Mouse (Mus musculus) stomach, embryonic 14.5 days (tissue): Measurements from ENCODE around the gene Stxbp4. TPM values are rescaled to one million over a fixed set of nuclear protein-coding genes. Genes with fewer than 3 reads are reported as not detected.

Experiments used
- ATAC-seq: fragments of 200-750 bp; cut with Nextera tagmentation; 2 replicates; pipeline ENCODE4 v1.8.0; 2017; ENCODE audit warnings: low read depth, moderate TSS enrichment; ENCODE audit not compliant: insufficient number of reproducible peaks, insufficient read depth, low FRiP score
- H3K27ac ChIP-seq: fragments of 300-500 bp; sonication (generic); 2 replicates; pipeline ENCODE4 v1.5.1; 2014; ENCODE audit warnings: mild to moderate bottlenecking, low read length, moderate library complexity, mixed read lengths
- H3K27me3 ChIP-seq: fragments of 300-500 bp; sonication (generic); 2 replicates; pipeline ENCODE4 v1.6.1; 2014; ENCODE audit warnings: low read length, control low read depth, mixed read lengths; ENCODE audit not compliant: control insufficient read depth, insufficient read depth
- H3K36me3 ChIP-seq: fragments of 300-500 bp; sonication (generic); 2 replicates; pipeline ENCODE4 v1.6.1; 2014; ENCODE audit warnings: mild to moderate bottlenecking, control low read depth, low read length, moderate library complexity, mixed read lengths; ENCODE audit not compliant: control insufficient read depth, insufficient read depth
- H3K4me1 ChIP-seq: fragments of 300-500 bp; sonication (generic); 2 replicates; pipeline ENCODE4 v1.6.1; 2014; ENCODE audit warnings: low read length, control low read depth, mixed read lengths; ENCODE audit not compliant: control insufficient read depth, insufficient read depth
- H3K4me2 ChIP-seq: fragments of 300-500 bp; sonication (generic); replicated peaks from 2 replicates; pipeline ENCODE4 v1.6.1; 2014; ENCODE audit warnings: low read depth, low read length, control low read depth
- H3K4me3 ChIP-seq: fragments of 300-500 bp; sonication (generic); 2 replicates; pipeline ENCODE4 v1.5.1; 2014; ENCODE audit warnings: low read depth, low read length, control low read depth
- H3K9ac ChIP-seq: fragments of 300-500 bp; sonication (generic); replicated peaks from 2 replicates; pipeline ENCODE4 v1.6.1; 2014; ENCODE audit warnings: low read depth, mild to moderate bottlenecking, control low read depth, low read length, moderate library complexity, mixed read lengths
- H3K9me3 ChIP-seq: fragments of 300-500 bp; sonication (generic); 2 replicates; pipeline ENCODE4 v1.6.1; 2016; ENCODE audit warnings: low read depth, low read length, control low read depth; ENCODE audit not compliant: control insufficient read depth
- WGBS: fragments of 180-500 bp; shearing (Covaris S2); extraction: QIAGEN DNeasy Blood & Tissue Kit; methylation state at CpG from one replicate; pipeline ENCODE4 v1.1.7; 2014; 5-methylcytosine and 5-hydroxymethylcytosine counted together
- polyA plus RNA-seq: library from polyadenylated mRNA; unstranded; fragments of >200 nt; fragmentation: Nextera tagmentation; extraction: Ambion mirVana; gene quantifications from 2 replicates; pipeline ENCODE4 v1.2.1, GENCODE M21; 2014

The Stxbp4 gene
- polyA plus RNA-seq, 1 experiment from 2014 or later: 27.2 TPM

DNA sequence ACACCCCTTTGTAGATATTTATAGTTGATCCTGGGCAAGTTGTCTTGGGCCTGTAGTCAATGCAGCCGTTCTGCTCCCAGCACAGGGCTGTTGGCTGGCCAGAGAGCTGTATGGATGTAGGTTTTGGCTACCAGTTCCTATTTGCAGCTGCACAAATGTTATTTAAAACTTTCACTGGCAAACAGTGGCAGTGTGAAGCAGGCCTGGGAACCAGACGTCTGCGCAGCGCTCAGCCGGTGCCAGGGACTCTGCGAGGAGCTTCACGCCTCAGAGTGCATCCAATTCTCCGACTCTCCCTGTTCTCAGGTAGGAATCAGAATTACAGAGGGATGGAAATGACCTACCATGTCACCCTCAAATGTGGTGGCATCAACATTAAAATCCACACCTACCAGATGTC is 150.2 kb downstream of the Stxbp4 start:
- no peaks in the 10 kb centered on the region for H3K4me1 ChIP-seq
- no peak for ATAC-seq
- H3K36me3 ChIP-seq: 0 out of 2 replicates have a peak, but pooled peaks cover 4% of the 10 kb centered on the region
- H3K4me2 ChIP-seq: no peak overlapping the region
- H3K9me3 ChIP-seq: no peaks in the 10 kb centered on the region
- no peak overlapping the region for H3K4me3 ChIP-seq
- no peaks in the 10 kb centered on the region for H3K27me3 ChIP-seq
- H3K27ac ChIP-seq: no peak overlapping the region
- no peak overlapping the region for H3K9ac ChIP-seq
- WGBS: 94% methylated on average over 8 of the region's 8 CpGs

DNA sequence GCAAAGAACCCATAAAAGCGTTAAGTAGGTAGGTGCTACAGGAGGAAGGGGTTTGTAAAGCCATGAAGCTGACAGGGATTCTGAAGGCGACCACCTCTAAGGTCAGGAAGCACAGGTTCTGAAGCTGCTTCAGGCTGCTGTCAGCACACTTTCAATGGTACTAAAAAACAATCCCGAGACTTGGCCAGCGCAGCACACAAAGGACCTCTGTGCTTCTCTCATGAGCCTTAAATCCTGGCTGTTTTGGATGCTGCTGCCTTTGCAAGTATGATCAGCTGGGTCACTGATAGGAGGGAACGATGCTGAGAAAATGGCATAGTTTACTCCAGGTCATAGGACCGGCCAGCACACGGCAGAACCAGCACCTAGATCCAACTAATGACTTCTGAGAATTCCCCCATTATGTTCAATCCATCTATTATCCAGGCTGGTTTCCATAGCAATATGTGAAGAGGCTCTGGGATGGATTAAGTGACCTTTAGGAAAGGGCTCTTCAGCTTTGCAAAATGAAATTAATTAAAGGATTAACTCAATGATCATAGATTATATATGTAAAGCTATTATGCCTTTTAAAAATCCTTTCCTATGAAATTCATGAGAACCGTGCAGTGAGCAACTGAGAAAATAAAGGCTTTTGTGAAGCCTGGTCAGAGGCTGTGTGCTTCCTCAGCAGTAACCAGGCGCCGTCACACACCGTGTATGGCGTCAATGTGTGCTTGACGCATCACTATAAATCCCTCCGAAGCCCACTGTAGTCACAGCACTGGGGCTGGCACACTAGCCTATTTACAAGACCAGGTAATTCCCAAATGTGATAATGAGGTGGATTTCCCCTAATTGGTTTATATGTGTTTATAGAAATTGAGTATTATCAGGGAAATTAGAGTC is 152.9 kb downstream of the Stxbp4 start:
- 86% methylated on average over 14 of the region's 14 CpGs for WGBS
- no peak for ATAC-seq
- no peaks in the 10 kb centered on the region for H3K27me3 ChIP-seq
- H3K4me2 ChIP-seq: no peak overlapping the region
- no peaks in the 10 kb centered on the region for H3K9me3 ChIP-seq
- H3K36me3 ChIP-seq: 0 out of 2 replicates have a peak, but pooled peaks cover 4% of the 10 kb centered on the region
- no peaks in the 10 kb centered on the region for H3K4me1 ChIP-seq
- H3K9ac ChIP-seq: no peak overlapping the region
- no peak overlapping the region for H3K4me3 ChIP-seq
- H3K27ac ChIP-seq: no peak overlapping the region

DNA sequence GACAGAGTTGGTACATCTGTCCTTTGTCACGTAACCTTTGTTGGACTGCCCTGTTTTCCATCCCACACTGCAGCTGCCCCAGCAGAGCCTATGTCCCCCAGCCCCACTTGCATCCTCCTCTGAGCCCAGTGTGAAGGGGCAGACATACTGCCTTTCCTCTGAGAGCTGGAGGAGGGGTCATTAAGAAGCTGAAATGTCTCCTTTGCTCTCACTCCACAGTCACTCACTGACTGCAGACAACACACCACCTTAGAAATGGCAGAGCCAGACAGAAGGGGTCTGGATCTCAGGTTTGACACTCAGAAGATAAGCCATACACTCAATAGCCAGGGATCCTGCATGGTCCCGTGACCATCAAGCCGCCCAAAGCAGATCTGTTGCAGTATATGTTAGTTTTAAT is 154.1 kb downstream of the Stxbp4 start:
- no peak overlapping the region for H3K4me3 ChIP-seq
- 0 out of 2 replicates have a peak, but pooled peaks cover 4% of the 10 kb centered on the region for H3K36me3 ChIP-seq
- no peak overlapping the region for H3K27ac ChIP-seq
- no peak overlapping the region for H3K4me2 ChIP-seq
- WGBS: 96% methylated on average over 3 of the region's 3 CpGs
- H3K4me1 ChIP-seq: no peaks in the 10 kb centered on the region
- no peaks in the 10 kb centered on the region for H3K27me3 ChIP-seq
- no peaks in the 10 kb centered on the region for H3K9me3 ChIP-seq
- no peak overlapping the region for H3K9ac ChIP-seq
- ATAC-seq: no peak

DNA sequence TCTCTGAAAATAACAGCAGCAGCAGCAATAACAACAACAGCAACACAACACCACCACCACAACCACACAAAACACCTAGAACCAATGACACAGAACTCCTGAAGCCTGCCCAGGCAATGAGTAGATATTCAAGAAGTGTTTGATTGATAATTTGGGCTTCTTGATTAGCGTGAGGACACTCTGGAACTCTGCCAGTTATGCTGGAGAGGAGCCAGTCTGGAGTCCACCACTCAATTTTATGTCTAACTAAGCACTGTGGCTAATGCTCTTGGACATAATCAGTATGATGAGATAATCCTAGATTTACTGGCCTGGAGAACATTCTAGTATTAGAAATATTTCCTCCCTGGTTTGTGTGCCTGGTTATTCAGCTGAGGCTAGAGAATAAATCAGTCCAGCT is 156.1 kb downstream of the Stxbp4 start:
- ATAC-seq: no peak
- WGBS: 44% methylated on average over 1 of the region's 1 CpGs
- no peak overlapping the region for H3K27ac ChIP-seq
- H3K9me3 ChIP-seq: no peaks in the 10 kb centered on the region
- H3K4me2 ChIP-seq: no peak overlapping the region
- H3K27me3 ChIP-seq: no peaks in the 10 kb centered on the region
- no peaks in the 10 kb centered on the region for H3K36me3 ChIP-seq
- no peaks in the 10 kb centered on the region for H3K4me1 ChIP-seq
- no peak overlapping the region for H3K9ac ChIP-seq
- no peak overlapping the region for H3K4me3 ChIP-seq

DNA sequence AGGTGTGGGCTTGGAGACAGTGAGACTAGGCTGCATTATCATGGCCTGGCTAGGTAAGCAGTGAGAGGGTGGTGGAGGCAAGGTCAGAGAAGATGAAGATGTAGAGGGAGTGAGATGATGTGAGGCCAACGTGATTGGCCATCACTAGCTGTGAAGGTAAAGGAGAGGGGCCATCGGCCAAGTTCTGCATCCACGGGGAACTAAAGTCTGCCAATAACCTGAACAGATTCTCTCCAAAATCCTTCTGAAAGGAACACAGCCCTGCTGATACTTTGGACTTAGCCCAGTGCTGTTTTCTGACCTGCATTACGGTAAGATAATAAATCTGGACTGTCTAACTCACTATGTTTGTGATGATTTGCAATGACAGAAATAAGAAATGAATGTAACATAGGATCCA is 167.6 kb downstream of the Stxbp4 start:
- no peak for ATAC-seq
- Histone ChIP-seq H3K27me3 (no peaks in the 10 kb centered on the region), H3K36me3 (no peaks in the 10 kb centered on the region), H3K27ac (no peak overlapping the region), H3K4me2 (no peak overlapping the region), H3K9me3 (no peaks in the 10 kb centered on the region), H3K4me1 (no peaks in the 10 kb centered on the region), H3K4me3 (no peak overlapping the region), H3K9ac (no peak overlapping the region)
- WGBS: 83% methylated on average over 4 of the region's 4 CpGs

DNA sequence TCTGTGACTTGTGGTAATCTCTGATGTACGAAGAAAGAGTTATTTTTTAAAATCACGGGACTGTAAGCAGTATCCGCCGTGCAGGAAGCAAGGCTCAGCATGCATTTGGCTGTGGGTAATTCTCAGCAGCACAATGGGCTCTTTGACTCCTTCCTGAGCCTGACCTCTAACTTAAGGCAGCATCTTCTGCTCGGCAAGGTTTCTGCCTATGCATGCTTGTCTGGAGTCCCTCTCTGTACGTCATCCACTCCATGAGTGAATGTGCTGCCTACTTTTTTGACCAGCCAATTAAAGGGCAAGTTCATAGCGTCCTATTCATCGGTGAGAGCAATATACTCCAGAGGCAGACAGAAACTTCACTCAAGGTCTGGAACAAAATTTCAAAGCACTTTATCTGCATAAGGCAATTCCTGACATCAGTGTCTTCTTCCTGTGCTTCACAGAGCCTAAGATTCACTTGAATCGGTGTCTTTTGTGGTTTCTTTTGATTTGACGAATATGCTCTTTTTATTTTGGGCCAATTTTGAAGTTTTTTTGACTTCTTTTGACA is 173.8 kb downstream of the Stxbp4 start:
- Histone ChIP-seq H3K9ac (no peak overlapping the region), H3K4me3 (no peak overlapping the region), H3K4me1 (no peaks in the 10 kb centered on the region), H3K9me3 (no peaks in the 10 kb centered on the region), H3K4me2 (no peak overlapping the region), H3K27ac (no peak overlapping the region), H3K36me3 (no peaks in the 10 kb centered on the region), H3K27me3 (no peaks in the 10 kb centered on the region)
- no peak for ATAC-seq
- 73% methylated on average over 10 of the region's 10 CpGs for WGBS

DNA sequence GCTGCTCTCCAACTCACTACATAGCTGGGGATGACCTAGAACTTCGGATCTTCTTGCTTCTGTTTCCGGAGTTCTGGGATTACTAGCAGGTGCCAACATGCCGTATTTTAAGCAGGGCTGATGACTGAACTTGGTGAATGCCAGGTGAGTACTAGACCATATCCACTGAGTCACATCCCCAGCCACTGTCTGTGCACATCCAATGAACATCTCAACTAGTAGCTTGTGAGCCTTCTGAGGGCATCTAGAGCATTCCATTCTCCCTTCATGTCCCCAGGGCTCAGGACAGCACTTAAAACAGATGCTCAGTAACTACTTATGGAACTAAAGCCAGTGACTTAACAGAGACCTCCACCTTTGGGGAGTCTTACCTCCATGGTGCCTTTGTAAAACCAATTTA is 177.4 kb downstream of the Stxbp4 start:
- Histone ChIP-seq H3K9ac (no peak overlapping the region), H3K4me3 (no peak overlapping the region), H3K4me2 (no peak overlapping the region), H3K27ac (no peak overlapping the region), H3K9me3 (no peaks in the 10 kb centered on the region), H3K4me1 (no peaks in the 10 kb centered on the region), H3K27me3 (no peaks in the 10 kb centered on the region), H3K36me3 (no peaks in the 10 kb centered on the region)
- WGBS: 89% methylated on average over 3 of the region's 3 CpGs
- no peak for ATAC-seq

DNA sequence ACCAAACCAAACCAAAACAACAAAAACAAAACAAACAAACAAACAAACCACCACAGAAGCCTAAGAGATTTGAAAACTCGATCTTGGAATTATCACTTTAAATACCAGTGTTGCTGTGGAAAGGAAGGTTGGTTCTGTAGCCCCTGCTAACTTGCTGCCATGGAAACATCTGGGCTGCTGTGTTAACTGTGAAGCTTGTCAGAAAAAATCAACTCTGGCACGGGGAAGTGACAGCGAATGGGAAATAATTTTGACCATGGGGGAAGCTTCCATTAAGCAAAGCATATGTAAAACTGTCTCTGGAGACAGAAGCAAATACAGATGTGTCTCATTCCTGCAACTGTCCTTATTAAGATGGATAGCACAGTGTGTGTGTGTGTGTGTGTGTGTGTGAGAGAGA is 185.8 kb downstream of the Stxbp4 start:
- WGBS: 56% methylated on average over 3 of the region's 3 CpGs
- no peaks in the 10 kb centered on the region for H3K36me3 ChIP-seq
- ATAC-seq: no peak

More for the DNA sequence above, 185.8 kb downstream of the Stxbp4 start:
- H3K27ac ChIP-seq: no peak overlapping the region
- H3K4me3 ChIP-seq: no peak overlapping the region
- H3K27me3 ChIP-seq: no peaks in the 10 kb centered on the region
- H3K4me1 ChIP-seq: no peaks in the 10 kb centered on the region
- H3K9me3 ChIP-seq: no peaks in the 10 kb centered on the region
- no peak overlapping the region for H3K4me2 ChIP-seq
- H3K9ac ChIP-seq: no peak overlapping the region
